Mouse (Mus musculus): ENCODE measurements around the gene Anapc2.
A peak's percentile ranks its signal among the peaks of the same experiment; 100 is the strongest.

- TF ChIP-seq TCF12 (IDR thresholded peaks at IDR 0.05; ENCODE audit: low read depth, low read length) (no peak), HCFC1 (IDR thresholded peaks at IDR 0.05; ENCODE audit: low read depth, low read length) (no peak), POLR2A (IDR thresholded peaks at IDR 0.05; ENCODE audit: low read depth, low read length) (peak; percentile 14; the same call in 1 of the 2 replicates), PAX5 (IDR thresholded peaks at IDR 0.05; ENCODE audit: low read length) (no peak), CTCF (conservative IDR thresholded peaks at IDR 0.05 in 1 of 2, IDR thresholded peaks at IDR 0.05 in 1 of 2; ENCODE audit: low read depth in 2 of 2, low read length in 2 of 2) (no peak), POLR2AphosphoS2 (IDR thresholded peaks at IDR 0.05; ENCODE audit: low read depth, low read length) (no peak), TBP (conservative IDR thresholded peaks at IDR 0.05; ENCODE audit: low read depth, low read length) (no peak)
Observed at GRCm38 (mm10) chr2:25244144-25244543, 28.1 kb upstream of the Anapc2 start.

All from CH12.LX (cell line).